Mouse (Mus musculus): ENCODE measurements around the gene Hs6st1. TPM values are rescaled to one million over a fixed set of nuclear protein-coding genes. Genes with fewer than 3 reads are reported as not detected.

Gene Hs6st1
- 11.6 and 15.7 TPM in 2 replicates for total RNA-seq (2023)

DNA sequence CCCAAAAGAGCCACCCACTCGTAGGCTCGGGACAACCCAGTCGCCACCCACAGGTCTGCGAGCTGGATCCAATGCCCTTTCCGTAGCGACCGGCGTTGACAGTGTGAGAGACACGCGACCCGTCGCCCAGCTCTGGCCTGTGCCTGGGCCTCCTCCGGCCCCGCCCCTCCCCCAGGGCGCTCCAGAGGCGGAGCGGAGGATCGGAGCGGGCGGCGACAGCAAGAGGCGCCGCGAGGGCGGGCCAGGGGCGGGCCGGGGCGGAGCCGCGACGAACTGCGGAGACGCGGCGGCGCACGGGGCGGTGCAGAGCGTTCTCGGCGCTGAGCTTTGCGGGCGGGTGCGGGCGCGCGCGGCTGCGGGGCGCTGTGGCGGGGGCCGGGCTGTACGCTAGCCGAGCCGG lies at the start of gene Hs6st1:
Hs6st1 (plus strand) TSS at position 325 of the 400 bp plus-strand sequence.

Other genes with a start within 250 kb of the Hs6st1 start
- gene Uggt1, start 176.3 kb downstream of the Hs6st1 start, total RNA-seq (2023) = 54.4 and 68.0 TPM in 2 replicates
- 306 and 308 TPM in 2 replicates for gene Neurl3, start 206.3 kb downstream of the Hs6st1 start, total RNA-seq (2023)
- gene Arid5a, start 239.3 kb downstream of the Hs6st1 start, total RNA-seq (2023) = 112 and 142 TPM in 2 replicates

Measured in neutrophil, adult 65 days (primary cell).